Mouse (Mus musculus) heart, postnatal 0 days (tissue): ENCODE results near the gene Lrrc47. TPM values are rescaled to one million over a fixed set of nuclear protein-coding genes. Genes with fewer than 3 reads are reported as not detected.
A peak's percentile ranks its signal among the peaks of the same experiment; 100 is the strongest.

Experiments
- ATAC-seq: fragments of 200-750 bp; cut with Nextera tagmentation; 2 replicates; pipeline ENCODE4 v1.8.0; 2017; ENCODE audit warnings: low read depth, moderate number of reproducible peaks, moderate library complexity; ENCODE audit not compliant: insufficient read depth
- DNase-seq: peaks from one replicate; pipeline ENCODE4 v3.0.0-alpha.2; 2016; ENCODE audit warnings: low spot score
- H3K27ac ChIP-seq: fragments of 300-500 bp; sonication (generic); 2 replicates; pipeline ENCODE4 v1.5.1; 2014; ENCODE audit warnings: low read depth, mild to moderate bottlenecking
- H3K27me3 ChIP-seq: fragments of 300-500 bp; sonication (generic); 2 replicates; pipeline ENCODE4 v1.6.1; 2014; ENCODE audit warnings: low read length, mixed read lengths; ENCODE audit not compliant: control insufficient read depth, insufficient read depth
- H3K36me3 ChIP-seq: fragments of 300-500 bp; sonication (generic); replicated peaks from 2 replicates; pipeline ENCODE4 v1.6.1; 2014; ENCODE audit warnings: low read length, mixed read lengths; ENCODE audit not compliant: control insufficient read depth, insufficient read depth
- H3K4me1 ChIP-seq: fragments of 300-500 bp; sonication (generic); 2 replicates; pipeline ENCODE4 v1.6.1; 2014; ENCODE audit warnings: antibody characterized with exemption; ENCODE audit not compliant: control insufficient read depth, insufficient read depth
- H3K4me2 ChIP-seq: fragments of 300-500 bp; sonication (generic); 2 replicates; pipeline ENCODE4 v1.6.1; 2014; ENCODE audit warnings: low read depth, mild to moderate bottlenecking, low read length, moderate library complexity
- H3K4me3 ChIP-seq: fragments of 300-500 bp; sonication (generic); 2 replicates; pipeline ENCODE4 v1.5.1; 2014; ENCODE audit warnings: low read depth, low read length
- H3K9ac ChIP-seq: fragments of 300-500 bp; sonication (generic); replicated peaks from 2 replicates; pipeline ENCODE4 v1.6.1; 2014; ENCODE audit warnings: low read depth, low read length, mixed read lengths
- H3K9me3 ChIP-seq: fragments of 300-500 bp; sonication (generic); replicated peaks from 2 replicates; pipeline ENCODE4 v1.6.1; 2016; ENCODE audit warnings: low read length; ENCODE audit not compliant: control insufficient read depth
- CTCF ChIP-seq: IDR thresholded peaks from 2 replicates; pipeline ENCODE4 v1.5.1; 2016; ENCODE audit warnings: antibody characterized with exemption, control low read depth, low read depth
- EP300 ChIP-seq: IDR thresholded peaks from 2 replicates; pipeline ENCODE4 v1.6.1; 2016; ENCODE audit warnings: antibody characterized with exemption, low read depth
- WGBS: fragments of 180-500 bp; shearing (Covaris S2); extraction: QIAGEN DNeasy Blood & Tissue Kit; methylation state at CpG from one replicate; pipeline ENCODE4 v1.1.7; 2014; 5-methylcytosine and 5-hydroxymethylcytosine counted together
- polyA plus RNA-seq: library from polyadenylated mRNA; unstranded; fragments of >200 nt; fragmentation: Nextera tagmentation; extraction: Ambion mirVana; gene quantifications from 2 replicates; pipeline ENCODE4 v1.2.1, GENCODE M21; 2015
- total RNA-seq: library from RNA; depleted of rRNA; stranded (reverse); fragments of >200 nt; gene quantifications from 2 replicates; pipeline ENCODE4 v1.2.3, GENCODE M21; 2014; ENCODE audit warnings: low replicate concordance

The Lrrc47 gene
- total and polyA plus RNA-seq, 2 experiments from 2014 or later, result 12.2 to 13.4 TPM

GRCm38 (mm10) chr4:154025641-154026440 is 14.3 kb downstream of the Lrrc47 start, which contains the start of gene Smim1:
Smim1 (minus strand) TSS chr4:154026230.
- H3K4me2 ChIP-seq, result peak within 1 kb of the TSS; percentile 78
- TF ChIP-seq CTCF (peak; percentile 48), EP300 (no peak)
- WGBS, result 4% methylated on average over 30 of the region's 33 CpGs
- peak within 1 kb of the TSS; percentile 53 for H3K4me3 ChIP-seq
- H3K36me3 ChIP-seq, result peaks cover 10% of the 10 kb centered on the region
- H3K4me1 ChIP-seq, result peaks cover 10% of the 10 kb centered on the region
- DNase-seq, result peak; percentile 57
- ATAC-seq, result peak; percentile 43
- H3K9ac ChIP-seq, result peak within 1 kb of the TSS; percentile 58; the same call in 1 of the 2 replicates
- H3K27ac ChIP-seq, result peak within 1 kb of the TSS; percentile 32
- no peaks in the 10 kb centered on the region for H3K9me3 ChIP-seq
- 0 out of 2 replicates have a peak, but pooled peaks cover 9% of the 10 kb centered on the region for H3K27me3 ChIP-seq

GRCm38 (mm10) chr4:154026441-154026761 is 14.9 kb downstream of the Lrrc47 start:
- peaks cover 10% of the 10 kb centered on the region for H3K4me1 ChIP-seq
- H3K4me2 ChIP-seq, result peak overlapping the region; percentile 78
- peak overlapping the region; percentile 53 for H3K4me3 ChIP-seq
- H3K27me3 ChIP-seq, result 0 out of 2 replicates have a peak, but pooled peaks cover 9% of the 10 kb centered on the region
- H3K36me3 ChIP-seq, result peaks cover 5% of the 10 kb centered on the region
- 23% methylated on average over 2 of the region's 2 CpGs for WGBS
- H3K9me3 ChIP-seq, result no peaks in the 10 kb centered on the region
- H3K27ac ChIP-seq, result no peak overlapping the region
- 0 out of 2 replicates have a peak overlapping the region, but pooled peaks have one; percentile 58 for H3K9ac ChIP-seq
- TF ChIP-seq CTCF, result no peak
- TF ChIP-seq EP300, result no peak
- ATAC-seq (no peak), DNase-seq (no peak)

- no peak for DNase-seq
- Histone ChIP-seq H3K27ac (no peak overlapping the region), H3K27me3 (0 out of 2 replicates have a peak, but pooled peaks cover 9% of the 10 kb centered on the region), H3K36me3 (no peaks in the 10 kb centered on the region), H3K9me3 (no peaks in the 10 kb centered on the region), H3K9ac (no peak overlapping the region), H3K4me3 (no peak overlapping the region), H3K4me2 (no peak overlapping the region), H3K4me1 (peaks cover 10% of the 10 kb centered on the region)
- 70% methylated on average over 7 of the region's 7 CpGs for WGBS
- ATAC-seq, result no peak
- TF ChIP-seq CTCF (no peak), EP300 (no peak)
These were observed 16.5 kb downstream of the Lrrc47 start for GRCm38 (mm10) chr4:154028066-154028465.

- ATAC-seq, result no peak
- H3K4me1 ChIP-seq, result peaks cover 5% of the 10 kb centered on the region
- H3K9me3 ChIP-seq, result no peaks in the 10 kb centered on the region
- no peaks in the 10 kb centered on the region for H3K36me3 ChIP-seq
- H3K4me3 ChIP-seq, result no peak overlapping the region
- TF ChIP-seq CTCF (peak; percentile 35; the same call in 1 of the 2 replicates), EP300 (no peak)
- no peak overlapping the region for H3K4me2 ChIP-seq
- H3K9ac ChIP-seq, result no peak overlapping the region
- no peak for DNase-seq
- no peak overlapping the region for H3K27ac ChIP-seq
- H3K27me3 ChIP-seq, result 0 out of 2 replicates have a peak, but pooled peaks cover 9% of the 10 kb centered on the region
These were observed 17.1 kb downstream of the Lrrc47 start for GRCm38 (mm10) chr4:154028646-154029045.

- Histone ChIP-seq H3K4me2 (no peak overlapping the region), H3K4me3 (no peak overlapping the region), H3K9me3 (no peaks in the 10 kb centered on the region), H3K36me3 (no peaks in the 10 kb centered on the region), H3K27ac (no peak overlapping the region), H3K9ac (no peak overlapping the region), H3K4me1 (no peaks in the 10 kb centered on the region), H3K27me3 (no peaks in the 10 kb centered on the region)
- no peak for DNase-seq
- TF ChIP-seq EP300 (no peak), CTCF (no peak)
- no peak for ATAC-seq
- WGBS, result 26% methylated on average over 3 of the region's 3 CpGs
These were observed 25.6 kb downstream of the Lrrc47 start for GRCm38 (mm10) chr4:154037123-154037522.
